Mouse (Mus musculus) CH12.LX (cell line): Measurements from ENCODE around the gene Gcnt7.

Experiments
- CHD2 ChIP-seq: IDR thresholded peaks from 2 replicates; pipeline ENCODE4 v1.6.1; 2011; ENCODE audit warnings: low read length, improper control_type of control experiment
- CTCF ChIP-seq, 2 experiments: IDR thresholded peaks in 1 of 2; conservative IDR thresholded peaks in 1 of 2; 2 replicates each; pipeline ENCODE4 v1.5.1; 2011 to 2012; ENCODE audit warnings: low read depth in 2 of 2, low read length in 2 of 2, improper control_type of control experiment in 1 of 2, inconsistent platforms in 1 of 2, mild to moderate bottlenecking in 1 of 2, moderate library complexity in 1 of 2
- E2F4 ChIP-seq: IDR thresholded peaks from 2 replicates; pipeline ENCODE4 v1.6.1; 2011; ENCODE audit warnings: low read depth, low read length, improper control_type of control experiment; ENCODE audit not compliant: insufficient replicate concordance
- EP300 ChIP-seq: IDR thresholded peaks from 2 replicates; pipeline ENCODE4 v1.6.1; 2011; ENCODE audit warnings: low read length, improper control_type of control experiment
- HCFC1 ChIP-seq: IDR thresholded peaks from 2 replicates; pipeline ENCODE4 v1.6.1; 2012; ENCODE audit warnings: low read depth, mild to moderate bottlenecking, inconsistent platforms, low read length, improper control_type of control experiment
- IRF4 ChIP-seq: IDR thresholded peaks from 2 replicates; pipeline ENCODE4 v1.6.1; 2014; ENCODE audit warnings: low read depth, mild to moderate bottlenecking, inconsistent platforms, low read length, improper control_type of control experiment
- MAX ChIP-seq: IDR thresholded peaks from 2 replicates; pipeline ENCODE4 v1.6.1; 2011; ENCODE audit warnings: low read length, improper control_type of control experiment
- MEF2A ChIP-seq: IDR thresholded peaks from 2 replicates; pipeline ENCODE4 v1.6.1; 2014; ENCODE audit warnings: low read depth, mild to moderate bottlenecking, inconsistent platforms, low read length, improper control_type of control experiment, borderline replicate concordance
- POLR2A ChIP-seq: IDR thresholded peaks from 2 replicates; pipeline ENCODE4 v1.6.1; 2011; ENCODE audit warnings: low read depth, mild to moderate bottlenecking, improper control_type of control experiment, low read length
- SMC3 ChIP-seq: IDR thresholded peaks from 2 replicates; pipeline ENCODE4 v1.6.1; 2011; ENCODE audit warnings: low read depth, low read length, improper control_type of control experiment
- TBP ChIP-seq: conservative IDR thresholded peaks from 2 replicates; pipeline ENCODE4 v1.6.1; 2011; ENCODE audit warnings: low read depth, low read length, improper control_type of control experiment
- ZKSCAN1 ChIP-seq: IDR thresholded peaks from 2 replicates; pipeline ENCODE4 v1.6.1; 2012; ENCODE audit warnings: low read depth, inconsistent platforms, low read length, improper control_type of control experiment, borderline replicate concordance

- TF ChIP-seq CTCF (conservative IDR thresholded peaks at IDR 0.05 in 1 of 2, IDR thresholded peaks at IDR 0.05 in 1 of 2; ENCODE audit: low read depth in 2 of 2, low read length in 2 of 2) (no peak), MAX (no peak), E2F4 (no peak), EP300 (no peak), CHD2 (no peak), POLR2A (no peak), HCFC1 (no peak), SMC3 (no peak), TBP (no peak), IRF4 (no peak), MEF2A (no peak), ZKSCAN1 (no peak)
Measured at GRCm38 (mm10) chr2:172460647-172461046, 2.3 kb upstream of the Gcnt7 start.
